Mouse (Mus musculus) monocyte, adult 5-6 weeks (primary cell): ENCODE data around the gene Il12a. TPM values are rescaled to one million over a fixed set of nuclear protein-coding genes. Genes with fewer than 3 reads are reported as not detected.
"Not testable (repeated sequence)": the region's sequence is repeated elsewhere in the genome, so short reads cannot be mapped to it uniquely, and the experiment has no call there.

Source experiments
- ATAC-seq: fragments of 153-309, 156-312 bp; replicated peaks from 2 replicates; pipeline ENCODE4 v1.8.0; 2017; ENCODE audit warnings: mild to moderate bottlenecking; ENCODE audit not compliant: low TSS enrichment, insufficient number of reproducible peaks, severe bottlenecking, poor library complexity, low FRiP score
- total RNA-seq: library from RNA; stranded (forward); fragments of 200-1000, 200-491, 200-594 nt; gene quantifications from 3 replicates; pipeline ENCODE4 v1.2.3, GENCODE M21; 2017

Gene Il12a
- total RNA-seq, 1 experiment from 2014 or later, result 2.3 TPM

GRCm38 (mm10) chr3:68711510-68711909 lies 21.1 kb downstream of the Il12a start:
- no peak for ATAC-seq

- ATAC-seq, result no peak; the same call in 1 of the 2 replicates
Observed at GRCm38 (mm10) chr3:68713550-68713949, 23.1 kb downstream of the Il12a start.

DNA sequence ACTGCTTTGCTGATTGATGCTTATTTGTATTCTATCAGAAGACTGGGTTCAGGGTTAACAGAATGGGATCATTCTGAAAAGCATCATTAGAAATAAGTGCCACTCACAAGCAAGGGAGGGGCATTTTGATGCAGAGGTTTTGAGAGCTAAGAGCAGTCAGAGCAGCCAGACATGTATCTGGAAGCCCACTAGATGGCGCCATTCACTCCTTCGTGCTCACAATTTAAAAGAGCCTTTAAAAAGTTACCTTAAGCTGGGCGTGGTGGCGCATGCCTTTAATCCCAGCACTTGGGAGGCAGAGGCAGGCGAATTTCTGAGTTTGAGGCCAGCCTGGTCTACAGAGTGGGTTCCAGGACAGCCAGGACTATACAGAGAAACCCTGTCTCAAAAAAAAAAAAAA lies 26.9 kb downstream of the Il12a start:
- not testable (repeated sequence) for ATAC-seq

- no peak for ATAC-seq
Observed at GRCm38 (mm10) chr3:68719229-68719819, 28.9 kb downstream of the Il12a start.

- ATAC-seq, result peak; percentile 19; the same call in 1 of the 2 replicates
Observed at GRCm38 (mm10) chr3:68720258-68720657, 29.8 kb downstream of the Il12a start.

DNA sequence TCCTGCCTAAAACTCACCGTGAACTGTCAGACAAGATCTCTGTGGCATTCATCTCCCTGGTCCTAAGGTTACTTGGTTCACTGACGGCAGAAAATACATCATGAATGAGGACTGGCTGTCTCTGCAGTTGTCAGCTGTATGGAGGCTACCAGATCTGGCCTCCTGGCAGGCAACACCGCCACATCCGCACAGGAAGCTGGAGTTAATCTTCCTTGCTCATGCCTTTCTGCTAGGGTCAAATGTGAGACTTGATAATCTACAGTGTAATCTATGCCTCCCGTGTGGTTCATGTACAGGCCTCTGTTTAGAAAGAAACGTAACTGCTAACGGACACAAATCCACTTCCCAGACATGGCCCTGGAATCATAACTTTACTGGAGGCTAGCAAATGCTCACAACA lies 51.5 kb downstream of the Il12a start:
- ATAC-seq, result no peak

DNA sequence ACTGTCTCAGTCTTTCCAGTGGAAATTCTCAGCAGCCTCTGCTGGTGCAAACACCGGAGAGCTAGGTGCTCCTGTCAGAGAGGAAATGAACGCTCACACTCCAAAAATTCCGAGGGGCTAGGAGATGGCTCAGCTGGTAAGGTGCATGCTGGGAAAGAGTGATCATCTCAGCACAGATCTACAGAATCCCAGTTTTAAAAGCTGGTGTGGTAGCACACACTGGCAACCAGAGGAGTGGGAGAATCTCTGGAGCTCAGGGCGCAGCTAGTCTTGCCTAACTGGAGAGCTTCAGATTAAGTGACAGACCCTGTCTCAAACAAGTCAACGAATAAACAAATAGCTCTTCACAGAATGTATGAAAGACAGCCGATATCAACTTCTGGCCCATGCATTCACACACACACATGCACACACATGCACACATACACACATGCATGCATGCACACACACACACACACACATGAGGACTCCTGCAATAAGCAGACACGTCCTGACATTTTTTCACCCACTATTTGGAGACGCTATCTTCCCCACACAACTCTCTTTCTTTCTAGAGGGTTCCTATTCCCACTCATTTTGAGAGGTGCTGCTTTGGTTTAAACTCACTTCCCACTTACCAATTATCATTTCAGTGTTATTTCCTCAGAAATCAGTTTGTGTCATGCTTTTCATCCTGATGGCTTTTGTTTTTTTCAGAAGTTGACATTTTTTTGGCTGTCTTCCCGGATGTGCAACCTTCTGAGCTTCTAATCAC lies 52.5 kb downstream of the Il12a start:
- ATAC-seq, result no peak

GRCm38 (mm10) chr3:68743472-68743732 lies 53.0 kb downstream of the Il12a start:
- no peak for ATAC-seq

DNA sequence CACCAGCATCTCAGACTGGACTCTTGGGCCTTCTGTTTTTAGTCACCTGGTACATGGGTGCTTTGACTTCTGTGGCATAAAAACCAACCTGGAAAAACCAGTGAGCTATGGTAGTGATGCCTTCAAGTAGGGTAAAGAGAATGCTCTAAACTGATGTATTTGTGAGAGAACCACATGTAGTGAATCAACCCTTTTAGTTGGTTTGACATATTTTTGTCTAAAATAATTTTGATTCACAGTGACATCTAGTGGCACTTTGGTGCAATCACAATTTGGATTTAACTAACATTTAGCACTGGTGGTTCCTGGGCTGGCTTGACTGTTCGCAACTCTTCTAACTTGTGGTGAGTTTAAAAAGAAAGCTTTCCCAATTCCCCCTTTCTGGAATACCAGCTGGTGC lies 53.7 kb downstream of the Il12a start:
- ATAC-seq, result 0 out of 2 replicates have a peak, but pooled peaks have one; percentile 47

DNA sequence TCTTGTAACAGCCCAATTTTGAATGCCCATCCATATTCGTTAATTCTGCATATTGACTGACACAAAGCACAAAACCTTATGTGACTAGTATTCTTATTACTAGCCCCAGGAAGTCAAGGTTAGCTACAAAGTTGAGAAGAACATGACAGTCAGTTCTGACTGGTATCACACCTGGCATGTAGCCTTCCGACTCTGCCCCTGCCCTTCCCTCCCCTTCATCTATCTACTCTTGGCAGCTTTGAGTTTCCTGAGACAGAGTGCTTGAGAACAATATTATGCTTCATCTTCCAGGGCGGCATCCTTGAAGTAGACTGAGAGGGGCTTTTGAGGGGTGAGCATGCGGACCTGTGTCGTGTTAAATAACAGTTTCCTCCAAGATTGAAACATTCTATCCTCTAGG lies 54.6 kb downstream of the Il12a start:
- no peak for ATAC-seq

DNA sequence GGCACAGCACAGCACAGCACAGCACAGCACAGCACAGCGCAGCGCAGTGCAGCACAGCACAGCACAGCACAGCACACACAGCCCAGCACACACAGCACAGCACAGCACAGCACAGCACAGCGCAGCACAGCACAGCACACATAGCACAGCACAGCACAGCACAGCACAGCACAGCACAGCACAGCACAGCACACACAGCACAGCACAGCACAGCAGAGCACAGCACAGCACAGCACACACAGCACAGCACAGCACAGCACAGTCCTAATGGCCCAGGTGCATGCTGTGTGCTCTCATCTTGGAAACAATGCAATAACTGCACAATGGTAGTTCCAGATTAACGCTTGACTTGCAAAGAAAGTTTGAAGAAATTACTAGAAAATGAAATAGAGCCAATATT lies 55.8 kb downstream of the Il12a start:
- peak; percentile 80; the same call in 1 of the 2 replicates for ATAC-seq

Other genes starting within 250 kb of the Il12a start
- gene 1110032F04Rik, start 178.9 kb downstream of the Il12a start, total RNA-seq, result 0.43 TPM in 1 of 3 replicates, not detected in the others